Mouse (Mus musculus) A20 (cell line): ENCODE measurements around the gene Kirrel.

Experiments
- DNase-seq: peaks from one replicate; pipeline ENCODE4 v3.0.0-alpha.2; 2011; ENCODE audit warnings: low read depth, low spot score

Gene Kirrel

GRCm38 (mm10) chr3:87079301-87079700, 95.2 kb downstream of the Kirrel start:
- no peak for DNase-seq

GRCm38 (mm10) chr3:87077681-87078080, 96.9 kb downstream of the Kirrel start:
- no peak for DNase-seq

DNA sequence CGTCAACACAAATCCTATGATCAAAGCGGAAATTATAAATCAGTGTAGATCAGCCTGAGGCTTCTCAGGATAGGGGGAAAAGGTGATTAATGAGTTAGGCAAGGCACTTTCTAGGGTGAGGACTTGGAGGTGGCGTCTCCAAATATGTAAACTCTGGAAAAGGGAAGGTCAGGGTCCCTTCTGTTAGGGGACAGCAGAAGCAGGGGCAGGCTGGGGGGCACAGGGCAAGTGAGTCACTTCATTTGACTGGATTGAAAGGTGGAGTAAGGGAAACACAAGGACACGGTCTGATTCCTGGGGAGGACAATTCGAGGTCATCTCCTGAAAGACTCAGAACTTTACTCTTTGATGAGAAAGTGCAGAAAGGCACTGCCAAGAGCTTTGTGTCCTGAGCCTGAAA, 97.6 kb downstream of the Kirrel start:
- DNase-seq, result no peak

DNA sequence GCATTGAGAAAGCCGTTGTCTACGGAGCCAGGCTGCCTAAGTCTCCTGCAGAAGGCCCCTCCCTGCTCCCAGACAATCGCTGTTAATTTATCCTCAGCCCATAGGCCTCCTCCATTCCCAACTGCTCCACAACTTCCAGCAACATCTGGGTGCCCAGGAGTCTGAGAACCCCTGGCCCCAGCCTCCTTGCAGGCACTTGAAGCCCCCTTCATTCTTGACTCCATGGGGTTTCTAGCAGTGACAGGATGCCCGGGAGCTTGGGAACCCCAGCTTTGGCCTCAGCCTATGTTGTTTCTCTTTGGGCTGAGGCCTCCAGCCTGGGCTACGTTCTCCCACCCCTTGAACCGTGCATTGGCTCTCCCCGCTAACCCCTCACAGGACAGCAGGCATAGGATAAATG, 98.4 kb downstream of the Kirrel start:
- no peak for DNase-seq

GRCm38 (mm10) chr3:87072612-87073515, 101.7 kb downstream of the Kirrel start:
- no peak for DNase-seq

DNA sequence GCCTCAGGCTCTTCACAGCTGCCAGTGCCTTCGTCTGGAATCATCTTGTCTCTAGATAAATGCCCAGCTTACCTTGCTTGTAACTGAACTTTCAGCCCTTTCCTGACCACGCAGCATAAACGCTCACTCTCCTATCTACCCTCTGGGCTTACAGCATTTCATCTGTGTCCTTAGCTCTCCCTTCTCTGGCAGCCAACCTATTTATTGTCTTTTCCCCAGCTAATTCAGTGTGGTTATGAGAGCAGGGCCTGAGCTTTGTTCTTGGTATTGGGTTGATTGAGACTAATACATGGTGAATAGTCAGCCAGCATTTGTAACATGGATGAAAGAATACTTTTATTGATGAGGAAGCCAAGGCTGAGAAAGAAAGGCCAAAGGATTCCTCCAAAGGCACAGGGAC, 102.4 kb downstream of the Kirrel start:
- no peak for DNase-seq

DNA sequence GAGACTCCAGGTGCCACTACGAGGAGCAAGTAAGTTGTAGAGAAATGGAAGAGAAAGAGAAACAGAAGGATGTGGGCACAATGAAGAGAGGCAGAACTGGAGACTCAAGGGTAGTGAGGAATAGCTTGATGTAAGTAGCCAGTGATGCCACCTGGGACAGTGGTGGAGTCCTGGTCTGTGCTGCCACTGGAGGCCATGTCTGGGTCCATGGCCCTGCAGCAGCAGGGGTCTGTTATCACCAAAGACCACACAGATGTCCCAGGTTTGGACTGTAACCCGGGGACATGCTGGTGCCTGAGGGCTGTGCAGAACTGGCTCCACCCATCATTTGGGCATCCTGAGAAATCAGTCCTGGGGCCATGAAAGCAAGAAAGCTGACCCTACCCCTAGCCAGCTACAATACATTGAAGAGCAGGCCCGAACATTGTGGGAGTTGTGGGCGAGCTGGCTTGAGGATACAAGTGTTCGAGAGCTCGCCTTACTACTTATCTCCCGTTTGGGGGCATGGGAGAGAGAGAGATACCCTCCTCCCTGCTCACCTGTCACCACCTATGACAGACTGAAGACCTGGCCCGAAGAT, 107.1 kb downstream of the Kirrel start:
- DNase-seq, result no peak

DNA sequence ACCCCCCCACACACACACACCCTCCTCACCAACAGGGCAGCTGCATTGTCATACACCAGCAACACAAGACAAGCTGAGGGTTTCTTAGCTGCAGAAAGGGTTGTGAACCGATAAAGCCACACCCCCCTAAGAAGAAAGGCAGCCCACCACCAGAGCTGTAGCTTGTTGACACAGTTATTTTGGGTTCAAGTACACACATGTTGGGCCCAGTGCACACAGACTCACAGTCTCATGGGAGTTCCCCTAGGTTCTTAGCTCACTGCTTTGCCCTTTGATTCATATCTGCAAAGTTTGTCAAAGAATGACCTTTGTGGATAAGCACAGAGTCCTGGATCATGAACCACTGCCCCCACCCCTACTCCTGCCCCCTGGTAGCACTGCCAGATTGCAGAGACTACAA, 120.6 kb downstream of the Kirrel start:
- no peak for DNase-seq

GRCm38 (mm10) chr3:87047801-87048200, 126.7 kb downstream of the Kirrel start:
- DNase-seq, result no peak

DNA sequence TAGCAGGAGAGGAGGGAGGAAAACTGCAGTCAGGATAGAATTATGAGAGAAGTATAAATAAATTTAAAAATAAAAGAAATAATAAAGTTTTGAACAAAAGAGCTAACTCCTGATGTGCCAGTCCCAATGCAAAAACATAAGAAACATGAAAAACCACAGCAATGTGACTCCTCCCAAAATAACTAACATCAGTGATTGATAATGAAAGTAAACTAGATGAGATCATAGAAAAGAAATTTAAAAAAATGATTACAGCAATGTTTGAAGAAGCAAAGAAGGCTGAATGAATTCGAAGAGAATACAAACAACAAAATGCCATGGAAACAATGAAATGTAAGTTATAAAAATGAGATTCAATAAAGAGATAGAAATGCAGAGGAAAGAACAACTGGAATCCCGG, 132.8 kb downstream of the Kirrel start:
- no peak for DNase-seq

DNA sequence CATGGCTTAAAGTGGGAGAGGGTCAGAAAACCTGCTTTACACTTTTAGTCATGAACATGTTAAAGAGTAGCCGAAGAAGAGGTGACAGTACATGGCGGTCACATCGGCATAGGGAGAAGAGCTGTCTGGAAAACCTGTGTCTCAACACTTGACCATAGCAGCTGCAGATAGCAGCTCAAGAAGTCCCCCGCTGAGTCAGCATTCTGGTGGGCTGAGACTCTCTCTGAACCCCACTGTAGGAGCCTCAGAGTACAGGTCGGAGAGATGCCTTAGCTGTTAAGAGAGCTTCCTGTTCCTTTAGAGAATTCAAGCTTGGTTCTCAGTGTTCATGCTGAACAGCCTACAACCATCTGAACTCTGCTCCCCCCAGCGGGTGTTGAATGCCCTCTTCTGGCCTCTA, 136.0 kb downstream of the Kirrel start:
- no peak for DNase-seq

- no peak for DNase-seq
Measured at GRCm38 (mm10) chr3:87034061-87034460, 140.5 kb downstream of the Kirrel start.

GRCm38 (mm10) chr3:87033357-87033756, 141.2 kb downstream of the Kirrel start:
- DNase-seq, result peak; percentile 47

- DNase-seq, result peak; percentile 53
Measured at GRCm38 (mm10) chr3:87030855-87031254, 143.7 kb downstream of the Kirrel start.
